Mouse (Mus musculus) ES-Bruce4 (cell line): ENCODE measurements around the gene E4f1.

Source experiments
- EP300 ChIP-seq: IDR thresholded peaks from 2 replicates; pipeline ENCODE4 v1.6.1; 2011; ENCODE audit warnings: low read depth, low read length; ENCODE audit not compliant: insufficient read depth
- POLR2A ChIP-seq: IDR thresholded peaks from one replicate; pipeline ENCODE4 v1.8.1; 2011; ENCODE audit warnings: low read length; ENCODE audit not compliant: insufficient read depth

GRCm38 (mm10) chr17:24424489-24424888, 45.6 kb downstream of the E4f1 start:
- no peak for TF ChIP-seq POLR2A
- TF ChIP-seq EP300, result no peak
